Mouse (Mus musculus): ENCODE measurements around the gene Dab2ip.

Dab2ip gene

DNA sequence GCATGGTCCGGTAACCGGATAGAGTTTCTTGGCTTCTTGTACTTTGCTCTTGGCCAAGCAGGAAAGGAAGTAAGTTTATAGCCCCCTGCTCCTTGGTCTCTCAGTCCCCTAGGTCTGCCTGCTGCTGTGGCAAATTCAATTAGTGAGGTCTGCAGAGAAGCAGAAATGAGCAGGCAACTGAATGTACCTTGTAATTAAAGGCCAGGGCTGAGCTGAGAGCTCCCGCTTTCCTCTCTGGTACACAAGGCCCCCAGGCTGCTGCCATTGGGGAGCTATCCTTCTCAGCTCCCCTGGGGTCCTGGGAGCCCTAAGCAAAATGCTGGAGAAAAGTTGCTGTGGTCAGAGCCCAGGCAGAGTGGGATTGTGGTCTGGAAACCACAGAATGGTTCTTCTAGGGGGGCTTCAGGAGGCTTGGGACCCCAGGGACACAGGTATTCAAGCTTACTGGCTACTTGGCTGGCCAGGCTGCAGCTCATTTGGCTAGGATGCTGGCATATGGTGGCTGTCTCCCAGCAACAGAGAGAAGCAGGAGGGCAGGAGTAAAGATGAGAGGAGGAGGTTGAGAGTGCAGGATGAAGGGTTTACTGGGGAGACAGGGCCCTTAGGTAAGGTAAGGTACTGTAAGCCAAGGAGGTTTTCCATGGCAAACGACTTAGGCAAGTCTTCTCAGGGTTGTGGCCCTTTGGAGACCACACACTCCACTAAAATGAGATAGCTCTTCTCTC is 922 bp downstream of the Dab2ip start:
- DNase-seq = peak; percentile 60 to 64

DNA sequence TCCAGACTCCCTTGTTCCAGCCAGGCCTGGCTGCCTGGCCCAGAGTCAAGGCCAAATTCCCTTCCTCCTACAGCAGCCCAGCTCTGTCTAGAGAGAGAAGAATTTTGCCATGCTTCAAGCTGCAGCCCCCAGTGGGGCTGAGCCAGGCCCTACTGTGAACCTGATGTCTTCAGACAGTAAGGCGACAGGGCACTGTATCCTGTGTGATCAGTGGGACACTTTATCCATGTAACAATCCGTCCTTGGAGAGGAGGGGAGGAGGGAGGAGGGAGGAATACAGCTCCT is 1.4 kb downstream of the Dab2ip start:
- DNase-seq = peak; percentile 56 to 63

DNA sequence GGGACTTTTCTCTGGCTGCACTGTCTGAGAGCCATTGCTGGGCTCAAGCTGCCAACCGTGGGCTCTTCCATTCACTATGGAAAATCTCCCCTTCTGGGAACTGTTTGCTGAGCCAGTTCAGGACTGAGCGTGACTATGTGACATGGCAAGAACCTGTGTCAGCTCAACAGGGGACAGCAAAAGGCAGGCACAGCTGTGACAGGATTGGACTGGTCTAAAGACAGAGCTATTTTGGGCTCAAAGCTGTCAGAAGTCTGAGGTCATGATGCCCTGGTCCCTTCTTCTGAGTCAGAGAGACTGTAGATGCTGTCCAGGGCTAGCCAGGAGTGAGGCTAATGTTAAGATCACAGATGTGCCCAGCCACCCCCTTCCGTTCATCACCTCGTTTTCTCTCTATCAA is 5.7 kb downstream of the Dab2ip start:
- DNase-seq = no peak

DNA sequence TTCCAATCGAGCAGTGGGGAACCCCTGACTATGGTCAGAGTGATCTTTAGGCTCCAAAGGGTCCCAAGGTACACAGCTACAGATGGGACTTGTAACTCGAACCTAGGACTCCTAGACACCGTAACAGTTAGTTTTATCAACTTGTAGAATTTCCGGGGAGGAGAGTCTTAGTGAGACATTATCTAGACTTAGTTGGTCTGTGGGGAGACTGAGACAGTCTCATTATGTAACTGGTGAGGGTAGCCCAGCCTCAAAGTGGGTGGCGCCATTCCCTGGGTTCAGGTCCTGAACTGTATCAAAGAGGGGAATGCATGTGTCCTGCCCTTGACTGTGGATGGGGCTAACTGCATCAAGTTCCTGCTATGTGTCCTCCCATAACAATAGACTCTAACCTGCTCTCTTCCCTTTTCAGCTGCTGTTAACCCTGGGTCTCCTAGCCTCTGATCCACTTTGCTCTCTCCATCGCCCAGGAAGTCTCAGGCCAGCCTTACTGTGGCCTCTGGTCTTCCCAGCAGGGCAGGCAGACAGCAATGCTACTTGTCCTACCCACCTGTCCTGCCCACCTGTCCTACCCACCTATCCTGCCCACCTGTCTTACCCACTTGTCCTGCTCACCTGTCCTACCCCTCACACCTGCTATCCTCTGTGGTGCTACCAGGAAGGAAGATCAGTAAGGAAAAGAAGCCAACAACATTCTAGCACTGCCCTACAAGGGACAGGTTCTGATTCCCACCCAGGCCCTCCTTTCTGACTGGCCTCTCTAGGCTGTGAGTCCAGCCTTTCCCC is 7.2 kb downstream of the Dab2ip start:
- no peak for DNase-seq

DNA sequence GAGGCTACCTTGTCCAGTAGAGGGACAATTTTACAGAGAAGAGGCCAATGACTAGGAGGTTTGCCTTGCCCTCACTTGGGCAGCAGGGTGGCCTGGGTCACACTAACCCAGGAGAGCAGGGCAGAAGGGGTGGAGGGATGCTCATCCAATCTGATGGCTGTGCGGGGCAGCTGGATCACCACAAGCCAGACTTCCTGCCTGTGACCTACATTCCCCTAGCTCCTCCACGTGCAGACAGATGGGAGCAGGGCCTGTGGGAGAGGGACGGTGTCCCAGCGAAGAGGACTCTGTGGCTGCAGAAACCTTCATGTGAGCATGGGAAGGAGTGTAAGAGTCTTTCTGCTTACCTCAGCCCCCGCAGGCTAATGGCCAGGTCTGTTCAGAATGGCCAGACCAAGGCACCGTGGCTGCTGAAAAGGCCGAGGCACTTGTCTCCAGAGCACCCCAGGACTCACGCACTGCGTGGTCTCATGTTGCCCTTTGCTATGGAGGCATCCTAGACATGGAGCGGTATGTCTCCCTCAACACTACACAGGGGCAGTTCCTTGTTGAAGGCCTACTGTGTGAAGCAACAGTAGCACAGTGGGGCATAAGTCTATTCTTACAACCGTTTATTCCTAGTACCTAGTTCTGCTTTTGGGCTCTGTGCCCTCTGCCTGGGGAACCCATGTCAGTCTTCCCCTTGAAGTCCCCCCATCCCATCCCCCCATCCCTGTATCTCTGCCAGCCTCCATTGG is 9.1 kb downstream of the Dab2ip start:
- DNase-seq = peak in 1 of 2 experiments; percentile 36

DNA sequence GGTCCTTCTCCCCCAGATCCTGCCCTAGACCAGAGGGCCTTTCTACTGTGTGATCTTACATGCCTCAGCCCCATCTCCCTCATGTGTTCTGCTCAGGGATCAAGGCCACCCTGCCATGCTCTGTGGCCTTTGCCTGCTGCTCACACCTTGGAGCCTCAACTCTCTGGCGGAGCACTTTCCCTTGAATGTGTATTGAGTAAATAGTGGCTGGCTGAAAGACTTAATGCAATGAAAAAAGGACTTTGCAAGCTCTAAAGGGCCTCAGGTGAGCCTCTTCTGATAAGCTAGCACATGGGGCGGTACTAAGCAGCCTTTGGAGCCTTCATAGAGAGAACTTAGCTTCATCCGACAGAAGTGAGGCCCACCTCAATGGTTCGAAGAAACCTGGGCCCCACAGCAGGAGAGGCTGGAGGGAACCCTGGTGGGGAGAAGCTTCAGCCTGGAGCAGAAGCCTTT is 9.7 kb downstream of the Dab2ip start:
- DNase-seq = no peak

DNA sequence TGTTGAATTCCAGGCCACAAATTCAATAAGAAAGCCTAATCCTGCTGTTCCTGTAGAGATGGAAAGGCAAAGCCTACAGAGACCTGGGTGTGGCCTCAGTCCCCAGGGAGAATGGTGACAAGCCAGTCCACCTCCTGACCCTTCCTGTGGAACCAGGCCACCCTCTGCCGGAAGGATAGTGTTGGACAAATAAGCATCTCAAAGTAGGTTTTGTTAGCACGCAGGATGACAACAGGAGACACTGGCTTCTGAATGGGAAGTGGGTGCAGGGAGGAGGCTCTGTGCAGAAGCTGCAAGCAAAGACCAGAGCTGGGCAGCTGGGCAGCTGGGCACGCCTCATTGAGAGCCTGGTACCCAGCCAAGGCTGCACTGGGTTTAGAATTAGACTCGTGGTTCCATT is 12.7 kb downstream of the Dab2ip start:
- no peak for DNase-seq

DNA sequence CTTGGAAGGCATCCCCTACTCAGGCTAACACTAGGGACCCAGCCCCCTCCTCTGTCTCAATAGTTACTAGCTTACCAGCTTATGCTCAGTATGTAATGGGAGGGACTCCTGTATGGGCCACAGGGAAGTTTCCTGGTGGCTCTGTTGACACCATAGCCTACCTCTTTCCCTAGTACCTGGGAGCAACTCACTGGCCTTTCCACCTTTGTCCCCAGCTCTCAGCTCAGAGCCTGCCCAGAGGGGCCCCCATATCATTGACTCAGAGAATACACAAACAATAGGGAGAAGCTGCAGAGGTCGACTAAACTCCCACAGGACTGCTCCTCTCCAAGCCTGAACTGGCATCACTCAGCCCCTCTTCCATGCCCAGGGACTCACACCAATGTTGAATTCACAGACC is 16.6 kb downstream of the Dab2ip start:
- DNase-seq = no peak

DNA sequence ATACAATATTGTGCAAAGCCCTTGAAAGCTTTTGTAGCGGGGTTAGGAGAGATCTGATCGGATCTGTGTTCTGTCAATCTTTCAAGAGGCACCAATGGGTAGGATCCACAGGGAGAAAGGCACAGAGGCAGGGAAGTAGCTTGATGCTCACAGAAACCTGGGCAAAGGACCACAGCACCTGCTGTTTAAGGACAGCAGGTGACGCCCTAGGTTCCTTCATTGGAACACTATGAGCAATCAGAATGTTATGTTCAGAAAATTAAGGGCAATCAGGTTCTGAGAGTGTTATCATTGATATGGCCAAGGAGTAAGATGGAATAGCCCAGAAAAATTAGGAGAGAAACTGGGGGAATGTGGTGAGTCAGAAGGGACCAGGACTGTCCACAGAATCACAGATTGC is 18.6 kb downstream of the Dab2ip start:
- no peak for DNase-seq

DNA sequence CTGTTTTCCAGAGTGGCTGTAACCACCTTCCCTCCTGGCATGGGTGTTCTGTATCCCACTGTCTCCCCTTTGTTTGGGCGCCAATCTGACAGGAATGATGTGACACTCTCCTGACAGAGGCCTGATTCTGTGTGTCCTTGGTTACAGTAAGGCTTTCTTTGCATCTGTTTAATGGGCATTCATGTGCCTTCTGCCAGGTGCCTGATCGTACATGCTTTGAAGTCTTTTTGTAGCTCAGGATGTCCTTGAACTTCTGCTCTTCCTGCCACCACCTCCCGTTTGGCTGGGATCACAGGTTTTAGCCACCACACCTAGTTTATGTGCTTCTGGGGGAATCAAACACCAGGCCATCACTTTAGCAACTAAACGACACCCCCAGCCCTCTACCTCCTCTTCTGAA is 22.0 kb downstream of the Dab2ip start:
- DNase-seq = no peak

DNA sequence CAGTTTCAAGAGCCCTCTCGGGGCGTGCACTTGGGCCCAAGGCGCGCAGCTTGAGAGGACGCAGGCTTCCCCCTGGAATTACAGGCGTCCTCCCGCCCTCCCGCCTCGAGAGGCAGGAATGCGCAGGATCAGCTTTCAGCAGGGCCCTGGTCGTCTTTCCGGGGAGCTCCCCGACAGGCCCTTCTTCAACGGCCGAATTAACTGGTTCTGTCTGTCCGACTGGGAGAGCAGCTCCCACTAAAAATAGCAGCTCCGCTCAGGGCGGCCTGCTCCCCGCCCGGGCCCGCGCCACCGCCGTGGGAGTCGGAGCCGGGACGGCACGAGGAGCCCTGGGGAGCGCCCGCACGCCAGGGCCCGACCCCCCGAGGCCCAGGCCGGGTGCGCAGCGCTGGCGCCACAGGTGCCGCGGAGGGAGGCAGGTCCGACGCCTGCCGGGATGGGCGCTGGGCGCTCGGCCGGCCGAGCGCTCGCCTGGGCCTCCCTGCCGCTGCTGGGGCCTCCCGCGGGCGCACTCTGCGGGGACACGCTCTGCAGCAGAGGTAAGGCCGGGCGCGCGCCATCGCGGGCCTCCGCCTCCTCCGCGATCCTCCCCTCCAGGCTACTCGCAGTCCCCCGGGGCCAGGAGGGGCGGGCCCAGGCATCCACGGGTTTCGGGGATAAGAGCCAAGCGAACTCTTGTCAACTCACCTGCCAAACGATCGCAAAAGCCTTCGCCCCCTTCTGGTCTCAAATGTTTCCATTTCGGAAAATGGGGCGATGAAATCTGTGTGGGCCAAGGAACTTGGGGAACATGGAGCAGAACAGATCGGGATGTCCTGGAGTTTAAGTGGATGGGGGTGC is 23.7 kb downstream of the Dab2ip start:
- DNase-seq = peak; percentile 39 to 46

DNA sequence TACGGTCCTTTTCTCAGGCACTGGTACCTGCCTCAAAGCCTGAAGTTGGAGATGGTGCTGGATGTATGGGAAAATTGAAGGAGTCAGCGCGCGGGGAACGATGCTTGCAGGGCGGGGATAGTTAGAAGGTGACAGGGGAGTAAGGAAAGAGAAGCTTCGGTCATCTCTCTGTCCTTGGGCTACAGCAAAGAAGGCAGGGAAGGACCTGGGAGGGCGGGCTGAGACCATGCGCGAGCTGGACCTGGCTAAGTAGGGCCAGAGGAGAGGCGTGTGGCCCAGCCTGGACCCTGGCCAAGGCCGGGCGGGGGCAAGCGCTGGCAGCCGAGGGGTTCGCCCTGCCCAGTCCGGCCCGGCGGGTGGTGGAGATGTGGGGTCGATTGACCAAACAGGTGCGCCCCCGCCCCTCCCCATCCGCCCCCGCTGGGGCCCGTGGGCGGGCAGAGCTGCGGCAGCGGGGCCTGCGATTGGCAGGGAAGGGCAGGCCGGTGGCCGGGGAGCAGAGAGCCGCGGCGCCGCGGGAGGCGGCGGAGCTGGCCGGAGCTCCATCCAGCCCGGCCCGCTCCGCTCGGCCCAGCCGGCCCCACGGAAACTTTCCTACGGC is 24.4 kb downstream of the Dab2ip start:
- DNase-seq = peak; percentile 78 to 84

DNA sequence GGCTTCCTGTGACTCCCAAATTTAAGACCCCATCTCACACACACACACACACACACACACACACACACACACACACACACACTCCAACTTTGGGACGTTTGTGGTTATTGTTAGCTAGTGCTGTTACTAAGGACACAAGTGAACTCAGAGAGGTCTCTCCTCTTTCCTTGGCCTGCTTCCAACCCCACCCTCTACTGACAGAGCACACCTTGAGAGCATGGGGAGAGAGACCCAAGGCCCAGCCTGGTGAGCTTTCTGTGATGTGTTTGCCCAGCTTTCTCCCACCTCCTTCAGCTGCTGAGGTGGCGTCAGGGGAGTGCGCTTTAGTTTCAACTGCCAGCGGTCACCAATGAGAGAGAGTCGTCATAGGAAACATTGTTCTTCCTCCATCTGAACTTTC is 25.3 kb downstream of the Dab2ip start:
- no peak for DNase-seq

DNA sequence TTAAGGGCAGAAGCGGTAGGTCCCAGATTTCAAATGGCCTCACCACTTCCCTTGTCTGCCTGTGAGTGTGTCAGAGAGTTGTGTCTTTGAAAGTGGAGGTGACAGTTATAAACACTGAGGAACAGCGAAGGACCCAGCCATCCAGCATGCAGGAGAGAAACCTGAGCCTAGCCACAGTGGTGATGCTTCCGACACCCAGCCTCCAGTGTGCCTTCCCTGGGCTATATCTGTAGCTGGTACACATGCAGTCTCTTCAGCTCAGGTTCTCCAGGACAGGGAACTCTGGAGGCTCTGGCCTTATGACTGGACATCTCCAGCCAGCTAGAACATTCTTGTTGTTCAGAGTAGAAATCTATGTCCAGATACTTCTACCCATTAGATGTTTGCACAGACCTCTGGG is 25.9 kb downstream of the Dab2ip start:
- DNase-seq = no peak

DNA sequence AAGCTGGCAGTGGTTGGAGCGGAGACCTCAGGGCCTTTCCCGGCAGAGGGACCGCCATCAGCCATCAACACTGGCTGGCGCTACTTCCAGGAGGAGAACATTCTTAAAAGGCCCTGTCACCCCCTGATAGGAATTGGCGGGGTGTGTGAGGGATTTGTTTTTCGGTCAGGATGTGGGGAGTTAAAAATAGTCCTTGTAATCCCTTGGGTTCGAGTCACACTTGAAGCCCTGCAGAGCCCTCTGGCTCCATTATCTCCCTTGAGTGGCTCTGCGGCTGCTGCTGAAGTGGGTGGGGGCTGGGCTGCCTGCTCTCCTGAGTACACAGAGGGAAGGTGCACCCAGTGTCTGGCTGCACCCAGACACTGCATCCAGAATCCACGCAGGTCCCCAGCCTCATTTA is 30.3 kb downstream of the Dab2ip start:
- no peak for DNase-seq

DNA sequence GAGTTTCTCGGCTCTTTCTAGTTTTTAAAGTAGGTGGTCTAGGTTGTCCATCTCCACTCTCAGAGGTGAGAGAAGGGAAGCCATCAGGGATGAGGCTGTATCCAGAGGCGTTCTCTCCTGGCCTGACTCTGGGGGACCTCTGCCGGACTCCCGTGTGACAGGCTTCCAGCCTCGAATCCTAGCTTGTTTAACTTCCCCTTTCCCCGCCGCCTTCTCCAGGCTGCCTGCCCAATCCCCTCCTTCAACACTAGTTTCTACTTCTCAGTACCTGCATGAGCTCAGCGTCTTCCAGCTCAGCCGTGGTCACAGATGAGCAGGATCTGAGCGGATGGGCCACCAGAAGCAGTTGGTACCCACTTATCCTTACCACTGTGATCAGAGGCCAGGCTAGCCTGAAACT is 31.3 kb downstream of the Dab2ip start:
- DNase-seq = no peak

DNA sequence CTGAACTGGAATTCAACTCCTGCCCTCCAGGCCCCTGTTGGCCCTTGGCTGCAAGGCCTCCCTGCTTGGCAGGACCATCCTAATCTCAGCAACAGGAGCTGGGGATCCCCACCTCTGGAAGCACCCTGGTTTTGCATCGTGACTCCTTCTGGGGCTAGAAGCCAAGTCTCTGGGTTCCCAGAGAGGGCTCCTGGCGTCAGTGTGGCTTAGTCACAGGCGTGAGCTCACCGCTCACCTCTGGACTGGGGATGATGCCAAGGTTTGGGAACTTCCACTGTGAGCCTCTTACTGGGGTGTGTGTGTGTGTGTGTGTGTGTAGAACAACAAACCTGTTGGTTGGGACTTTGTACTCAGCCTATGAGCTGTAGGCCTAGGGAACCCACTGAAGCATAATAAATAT is 31.7 kb downstream of the Dab2ip start:
- DNase-seq = no peak

DNA sequence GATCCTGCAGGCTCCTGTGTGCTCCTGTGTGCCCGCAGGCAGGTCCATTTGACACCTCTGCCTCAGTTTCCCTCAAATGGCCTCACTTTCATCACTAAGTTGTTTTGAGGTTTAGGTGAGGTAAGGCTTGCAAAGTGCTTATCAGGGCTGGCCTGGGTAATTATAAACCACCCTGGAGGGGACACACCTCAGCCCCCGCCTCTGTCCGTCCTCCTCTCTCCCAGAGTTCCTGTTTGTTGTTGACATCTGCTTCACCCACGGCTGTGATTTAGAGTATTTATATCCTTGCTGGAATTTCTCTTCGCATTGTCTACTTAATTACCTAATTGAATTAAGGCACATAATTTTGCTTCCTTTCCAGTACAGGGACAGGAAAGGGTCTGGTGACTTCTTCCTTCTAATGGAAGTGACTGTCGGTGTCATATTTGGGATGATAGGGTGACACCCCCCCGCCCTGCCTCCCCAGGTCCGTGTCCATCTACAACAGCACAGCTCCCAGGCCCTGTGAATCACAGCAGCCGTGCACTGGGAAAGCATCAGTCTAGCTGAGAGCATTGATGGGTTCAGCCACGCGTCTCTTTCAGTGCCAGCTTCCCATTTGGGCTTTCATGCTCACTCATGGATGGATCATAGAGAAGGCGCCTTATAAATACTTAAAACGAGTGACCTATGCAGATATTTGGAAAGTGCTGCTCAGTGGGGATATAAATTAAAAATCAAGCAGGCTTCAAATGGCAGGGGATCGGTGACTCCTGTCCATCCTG is 34.1 kb downstream of the Dab2ip start:
- DNase-seq = no peak

DNA sequence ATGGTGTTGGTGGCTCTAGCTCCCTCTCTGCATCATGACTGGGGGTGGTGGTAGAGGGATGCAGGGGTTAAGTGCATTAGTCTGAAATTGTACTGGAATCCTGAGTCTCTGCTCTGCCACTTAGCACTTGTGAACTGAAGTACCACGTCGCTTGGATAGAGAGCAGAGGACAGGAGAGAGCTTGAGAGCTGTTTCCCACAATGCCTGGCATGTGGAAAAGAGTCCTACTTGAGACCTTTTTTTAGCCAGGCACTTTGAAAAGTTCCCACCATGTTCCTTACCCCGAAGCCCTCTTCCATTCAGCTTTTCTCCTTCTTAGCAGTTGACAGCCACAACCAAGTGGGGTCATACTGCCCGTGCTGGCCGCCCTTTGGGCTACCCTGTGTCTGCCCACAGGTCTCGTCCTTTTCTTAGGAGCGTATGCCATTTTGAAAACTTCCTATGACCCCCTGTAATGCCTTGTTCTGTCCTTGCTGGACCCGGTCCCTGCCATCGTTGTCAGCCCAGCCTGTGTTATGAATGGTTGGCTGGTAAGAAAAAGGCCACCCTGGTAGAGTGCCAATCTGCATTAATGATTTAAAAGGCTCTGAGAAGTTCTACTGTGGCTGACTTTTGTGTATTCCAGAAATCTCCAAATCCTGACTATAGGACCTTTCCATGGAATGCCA is 34.8 kb downstream of the Dab2ip start:
- DNase-seq = no peak

DNA sequence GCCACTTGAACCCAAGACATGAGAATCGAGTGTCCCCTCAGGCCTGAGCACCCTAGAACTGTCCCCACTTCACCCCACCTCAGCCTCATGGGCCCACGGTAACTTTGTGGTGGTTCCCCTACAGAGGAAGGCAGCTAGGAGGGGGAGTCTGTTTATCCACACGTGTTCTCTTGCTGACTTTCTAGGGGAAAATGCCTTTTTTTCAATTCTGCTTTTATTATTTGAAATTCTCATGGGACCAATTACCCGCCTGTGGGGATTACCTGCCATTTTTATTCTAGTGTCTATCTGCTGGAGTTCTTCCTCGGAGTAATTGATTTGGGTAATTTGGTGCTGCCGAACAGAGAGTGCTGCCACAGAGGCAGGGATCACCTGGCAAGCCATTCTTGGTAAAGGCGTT is 35.8 kb downstream of the Dab2ip start:
- no peak for DNase-seq

DNA sequence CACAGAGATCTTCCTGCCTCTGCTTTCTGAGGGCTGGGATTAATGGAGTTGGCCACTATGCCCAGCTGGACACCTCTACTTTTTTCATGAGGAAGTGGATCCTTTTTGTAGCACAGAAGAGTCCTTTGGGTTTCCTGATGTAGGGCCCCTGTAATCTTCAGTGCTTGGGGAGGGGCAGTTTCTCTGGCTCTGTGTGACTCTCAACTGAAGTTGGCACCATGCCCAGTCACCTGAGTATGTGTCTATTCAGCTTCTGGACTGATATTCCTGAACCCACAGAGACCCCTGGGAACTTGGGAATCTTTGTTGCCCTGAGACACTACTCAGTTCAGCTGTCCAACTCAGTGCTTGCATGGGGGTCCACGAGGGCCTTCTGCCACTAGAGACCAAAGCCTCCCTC is 37.0 kb downstream of the Dab2ip start:
- no peak for DNase-seq

Measured in cerebellum, postnatal 36 days (tissue).